Mouse (Mus musculus): ENCODE results near the gene Rassf1. TPM values are rescaled to one million over a fixed set of nuclear protein-coding genes. Genes with fewer than 3 reads are reported as not detected.

Rassf1 gene
- total RNA-seq, 2 experiments from 2014 or later = 15.1 TPM

DNA sequence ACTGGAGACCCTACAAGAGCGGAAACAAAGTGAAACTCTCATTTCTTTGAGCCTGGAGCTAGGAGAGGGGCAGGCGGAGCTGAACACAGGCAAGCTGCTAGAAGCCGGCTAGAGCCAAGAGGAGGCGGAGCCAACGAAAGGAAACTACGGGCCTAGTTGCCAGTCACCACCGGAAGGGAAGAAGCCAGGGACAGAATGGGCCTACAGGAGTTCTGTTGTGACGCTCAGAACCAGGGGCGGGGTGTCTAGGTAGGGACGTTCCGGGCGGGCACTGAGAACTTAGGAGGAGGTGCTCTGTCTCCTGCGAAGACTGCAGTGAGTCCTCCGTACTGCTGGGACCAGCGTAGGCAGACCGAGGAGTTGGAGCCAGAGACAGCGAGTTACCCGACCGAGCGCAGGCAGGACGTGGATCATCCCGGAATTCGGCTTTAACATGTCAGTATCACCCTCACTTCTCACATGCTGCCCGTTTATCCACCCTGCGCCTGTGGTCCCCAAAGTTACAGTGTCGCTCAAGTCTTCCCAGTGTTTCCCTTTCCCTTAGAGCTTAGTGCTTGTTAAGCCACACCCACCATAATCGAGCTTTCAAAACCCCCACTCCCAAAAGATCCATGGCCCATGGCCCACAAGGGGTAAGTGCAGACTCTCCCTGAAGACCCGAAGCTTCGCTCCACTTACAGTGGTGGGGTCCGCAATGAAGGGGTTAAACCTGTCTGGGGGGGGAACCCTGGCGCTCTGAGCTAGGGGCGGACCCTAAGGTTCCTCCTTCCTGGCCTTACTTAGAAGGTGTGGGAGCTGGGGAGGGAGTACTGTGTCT, 29.4 kb downstream of the Rassf1 start, which contains the start of gene Hyal3:
TSS of gene Hyal3 (plus strand) at position 318 of the 817 bp plus-strand sequence.
- peak; percentile 93 to 96 for DNase-seq

DNA sequence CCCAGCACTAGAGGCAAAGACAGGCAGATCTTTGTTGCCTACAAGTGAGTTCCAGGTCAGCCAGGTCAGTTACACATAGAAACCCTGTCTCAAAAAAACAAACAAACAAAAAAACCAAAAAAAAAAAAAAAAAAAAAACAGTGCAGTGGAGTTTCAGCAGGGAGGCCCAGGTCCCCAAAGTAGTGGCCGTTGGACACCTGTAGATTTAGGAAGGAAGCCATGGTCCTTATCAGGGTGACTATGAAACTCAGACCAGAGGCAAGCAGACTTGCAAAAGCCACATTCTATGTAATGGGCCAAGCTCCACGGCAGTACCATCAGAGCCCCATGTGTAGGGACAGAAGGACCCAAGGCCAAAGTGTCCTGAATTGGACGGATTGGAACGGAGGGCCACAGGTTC, 30.2 kb downstream of the Rassf1 start:
- DNase-seq = no peak

DNA sequence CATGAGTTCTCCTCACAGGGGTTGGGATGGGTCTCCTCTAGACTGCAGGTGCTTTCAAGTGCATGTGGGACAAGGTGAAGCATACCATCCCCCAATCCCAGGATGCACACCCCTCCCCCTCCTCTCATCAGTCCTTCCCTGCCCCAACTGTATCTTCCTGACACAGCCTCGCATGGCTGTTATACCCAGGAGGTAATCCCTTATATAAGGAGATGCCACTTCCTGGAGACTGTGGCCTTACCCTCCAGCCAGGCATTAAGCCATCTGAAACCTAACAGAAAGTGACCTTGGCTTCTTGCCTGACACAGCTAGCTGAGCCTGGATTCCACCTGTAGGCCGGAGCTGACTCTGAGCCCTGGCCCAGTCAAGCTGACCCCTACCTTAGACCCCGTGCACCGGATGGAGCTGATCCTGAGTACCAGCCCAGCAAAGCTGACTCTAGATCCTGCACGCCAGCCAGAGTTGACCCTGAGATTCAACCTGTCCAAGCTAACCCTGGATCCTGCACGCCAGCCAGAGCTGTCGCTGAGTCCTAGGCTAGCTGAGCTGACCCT, 31.2 kb downstream of the Rassf1 start:
- DNase-seq = no peak

DNA sequence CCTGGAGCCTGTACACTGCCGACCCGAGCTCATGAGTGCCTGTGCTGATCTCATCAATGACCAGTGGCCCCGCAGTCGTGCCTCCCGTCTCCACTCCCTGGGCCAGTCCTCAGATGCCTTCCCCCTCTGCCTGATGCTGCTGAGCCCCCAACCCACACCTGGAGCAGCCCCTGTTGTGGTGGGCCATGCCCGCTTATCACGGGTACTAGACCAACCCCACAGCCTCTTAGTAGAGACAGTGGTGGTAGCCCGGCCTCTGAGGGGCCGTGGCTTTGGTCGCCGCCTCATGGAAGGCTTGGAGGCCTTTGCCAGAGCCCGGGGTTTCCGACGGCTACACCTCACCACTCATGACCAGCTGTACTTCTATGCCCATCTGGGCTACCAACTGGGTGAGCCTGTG, 31.8 kb downstream of the Rassf1 start:
- DNase-seq = no peak

- DNase-seq = no peak
These were observed 35.1 kb downstream of the Rassf1 start for GRCm38 (mm10) chr9:107586504-107586903.

DNA sequence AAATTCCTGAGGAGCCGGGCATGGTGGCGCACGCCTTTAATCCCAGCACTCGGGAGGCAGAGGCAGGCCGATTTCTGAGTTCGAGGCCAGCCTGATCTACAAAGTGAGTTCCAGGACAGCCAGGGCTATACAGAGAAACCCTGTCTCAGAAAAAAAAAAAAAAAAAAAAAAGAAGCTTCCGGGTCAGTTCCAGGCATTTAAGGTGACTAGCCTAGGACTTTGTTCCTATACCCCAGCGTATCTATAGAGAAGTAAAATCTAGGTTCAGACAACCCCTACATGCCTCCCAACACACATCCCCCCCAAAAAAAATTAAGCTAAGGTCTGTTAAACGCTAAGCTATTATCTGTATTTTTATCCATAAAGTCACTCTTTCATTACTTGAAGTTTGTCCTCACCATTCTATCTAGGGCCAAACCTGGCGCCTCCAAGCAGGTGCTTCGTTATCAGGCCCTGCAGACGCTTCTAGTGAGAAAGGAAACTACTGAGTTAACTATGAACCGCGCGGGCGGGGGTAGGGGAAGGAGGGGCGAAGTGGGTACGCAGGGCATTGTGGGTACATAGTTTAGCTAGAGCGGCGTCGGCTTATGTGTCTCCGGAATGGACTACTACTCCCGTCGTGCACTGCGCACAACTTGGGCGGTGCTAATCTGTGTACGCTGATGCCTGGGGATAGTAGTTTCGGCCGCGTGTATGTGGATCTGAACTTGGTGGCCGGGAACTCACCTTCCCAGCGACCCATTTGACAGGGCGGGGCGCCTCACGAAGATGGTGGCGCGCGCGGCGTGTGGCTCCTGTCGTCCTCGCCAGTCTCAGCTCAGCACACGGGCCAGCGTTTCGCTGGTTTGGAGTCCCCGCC, 35.8 kb downstream of the Rassf1 start, which contains the start of gene Ifrd2:
TSS of gene Ifrd2 (plus strand) at position 669 of the 859 bp plus-strand sequence.
- peak; percentile 99 for DNase-seq

- DNase-seq = peak in 1 of 2 experiments; percentile 48
These were observed 36.7 kb downstream of the Rassf1 start for GRCm38 (mm10) chr9:107587833-107588639.

DNA sequence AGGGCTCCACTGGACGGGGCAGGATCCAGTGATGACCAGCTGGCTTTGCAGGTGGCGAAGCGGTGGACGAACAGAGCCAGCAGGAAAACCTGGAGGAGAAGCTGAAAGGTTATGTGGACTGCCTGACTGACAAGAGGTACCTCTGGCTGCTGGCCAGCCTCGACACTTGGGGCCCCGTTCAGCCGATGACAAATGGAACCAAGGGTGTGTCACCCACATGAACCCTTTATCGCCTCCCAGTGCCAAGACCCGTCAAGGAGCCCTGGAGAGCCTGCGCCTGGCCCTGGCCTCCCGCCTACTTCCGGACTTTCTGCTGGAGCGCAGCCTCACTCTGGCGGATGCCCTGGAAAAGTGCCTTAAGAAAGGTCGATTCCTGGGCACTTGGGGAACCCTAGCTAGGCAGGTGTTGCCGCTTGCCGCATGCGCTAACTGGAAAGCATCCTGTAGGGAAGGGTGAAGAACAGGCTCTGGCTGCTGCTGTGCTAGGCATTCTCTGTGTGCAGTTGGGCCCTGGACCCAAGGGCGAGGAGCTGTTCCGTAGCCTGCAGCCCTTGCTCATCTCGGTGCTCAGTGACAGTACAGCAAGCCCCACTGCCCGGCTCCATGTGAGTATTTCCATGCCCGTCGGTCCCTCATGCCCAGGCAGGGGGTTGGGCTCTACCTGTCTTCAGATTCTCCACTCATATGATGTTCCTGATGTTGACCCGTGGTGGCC, 38.9 kb downstream of the Rassf1 start:
- DNase-seq = peak; percentile 67 to 73

- DNase-seq = no peak
These were observed 39.4 kb downstream of the Rassf1 start for GRCm38 (mm10) chr9:107590773-107591060.

GRCm38 (mm10) chr9:107593101-107593976, 42.0 kb downstream of the Rassf1 start:
- peak in 1 of 2 experiments; percentile 84 for DNase-seq

- no peak for DNase-seq
These were observed 43.1 kb downstream of the Rassf1 start for GRCm38 (mm10) chr9:107594281-107595062.

DNA sequence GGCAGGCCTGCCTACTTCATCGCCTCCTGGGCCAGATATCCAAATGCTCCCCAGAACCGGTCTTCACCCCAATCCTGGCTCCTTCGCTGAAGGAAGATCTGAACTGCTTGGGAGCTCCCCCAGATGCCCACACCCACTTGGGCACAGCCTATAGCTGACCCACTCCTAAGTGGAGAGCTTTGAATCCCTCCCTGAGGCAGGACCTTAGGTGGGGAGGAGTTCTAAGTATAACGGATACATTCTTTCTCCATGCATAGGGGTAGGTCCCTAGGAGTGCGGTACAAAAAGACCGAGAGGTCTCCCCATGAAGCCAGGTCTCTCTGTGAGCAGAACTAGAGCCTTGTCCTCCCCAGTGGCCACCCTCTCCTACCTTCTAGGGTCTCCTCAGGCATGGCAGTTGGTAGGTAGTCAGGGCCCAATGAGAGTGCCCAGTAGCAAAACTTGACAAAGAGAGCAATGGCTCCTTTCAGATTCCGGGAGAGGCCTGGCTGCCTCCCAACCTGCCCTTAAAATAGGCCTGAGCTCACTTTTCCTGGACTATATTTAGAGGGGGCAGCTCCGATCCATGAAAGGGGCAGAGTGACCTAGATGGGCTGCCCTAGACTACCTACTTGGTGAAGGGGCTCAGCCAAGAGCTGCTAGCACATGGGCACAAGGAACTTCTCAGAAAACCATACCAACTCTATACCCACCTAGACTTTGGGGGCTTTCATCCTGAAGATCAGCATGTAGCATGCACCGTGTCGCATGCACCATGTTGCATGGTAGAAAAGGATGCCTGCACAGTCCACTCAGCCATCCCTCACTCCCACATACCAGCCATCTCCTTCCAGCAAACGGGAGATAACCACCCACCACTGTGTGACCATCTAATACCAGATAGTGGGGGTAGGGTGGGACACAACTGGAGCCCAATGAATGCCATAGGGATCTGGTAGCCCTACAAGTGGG, 45.5 kb downstream of the Rassf1 start:
- peak; percentile 84 to 86 for DNase-seq

GRCm38 (mm10) chr9:107598385-107598784, 47.0 kb downstream of the Rassf1 start:
- DNase-seq = no peak

GRCm38 (mm10) chr9:107599433-107599832, 48.1 kb downstream of the Rassf1 start:
- no peak for DNase-seq

DNA sequence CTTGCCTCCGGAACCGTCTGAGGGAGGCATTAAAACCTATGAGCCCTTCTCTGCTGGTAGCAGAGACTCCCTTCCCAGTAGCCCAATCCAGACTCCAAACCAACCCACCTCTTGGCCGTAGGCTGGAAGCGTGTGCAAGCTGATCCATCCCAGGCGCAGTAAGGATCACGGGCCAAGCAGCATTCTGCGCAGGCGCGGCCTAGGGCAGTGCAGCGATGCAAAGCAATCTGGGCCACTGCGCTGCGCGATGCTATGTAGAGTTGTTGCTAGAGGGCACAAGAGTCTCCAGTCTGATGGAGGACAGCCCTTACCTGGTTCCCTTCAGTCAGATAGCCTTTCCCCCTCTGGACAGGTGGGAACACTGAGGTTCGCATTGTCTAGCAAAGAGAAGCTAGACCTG, 48.5 kb downstream of the Rassf1 start:
- DNase-seq = no peak

GRCm38 (mm10) chr9:107600745-107601144, 49.4 kb downstream of the Rassf1 start:
- DNase-seq = no peak

DNA sequence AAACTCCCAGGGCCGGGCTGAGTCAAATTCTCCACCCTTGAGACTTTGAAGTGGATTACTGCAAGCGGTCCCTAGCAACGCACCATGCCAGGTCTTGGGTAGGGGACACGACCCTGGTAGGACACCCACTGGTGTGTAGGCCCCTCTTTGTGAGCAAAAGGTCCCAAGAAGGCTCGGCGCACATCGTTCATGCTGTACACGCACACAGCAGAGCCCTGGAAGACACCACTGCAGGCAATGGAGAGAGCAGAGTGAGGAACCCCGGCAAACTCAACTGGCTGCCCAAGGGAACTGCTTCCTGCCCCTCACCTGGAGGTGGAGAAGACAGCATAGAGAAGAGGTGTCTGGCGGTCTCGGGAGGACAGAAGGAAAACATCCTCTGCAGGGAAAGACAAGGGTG, 49.9 kb downstream of the Rassf1 start:
- DNase-seq = no peak

- DNase-seq = peak; percentile 91 to 98
These were observed 50.8 kb downstream of the Rassf1 start for GRCm38 (mm10) chr9:107602068-107602648.
